Mouse (Mus musculus): ENCODE measurements around the gene Olfr1396. TPM values are rescaled to one million over a fixed set of nuclear protein-coding genes. Genes with fewer than 3 reads are reported as not detected.
A peak's percentile ranks its signal among the peaks of the same experiment; 100 is the strongest.
"Not testable (repeated sequence)": the region's sequence is repeated elsewhere in the genome, so short reads cannot be mapped to it uniquely, and the experiment has no call there.

Olfr1396 gene
- total RNA-seq, 2 experiments from 2014 or later = not detected

DNA sequence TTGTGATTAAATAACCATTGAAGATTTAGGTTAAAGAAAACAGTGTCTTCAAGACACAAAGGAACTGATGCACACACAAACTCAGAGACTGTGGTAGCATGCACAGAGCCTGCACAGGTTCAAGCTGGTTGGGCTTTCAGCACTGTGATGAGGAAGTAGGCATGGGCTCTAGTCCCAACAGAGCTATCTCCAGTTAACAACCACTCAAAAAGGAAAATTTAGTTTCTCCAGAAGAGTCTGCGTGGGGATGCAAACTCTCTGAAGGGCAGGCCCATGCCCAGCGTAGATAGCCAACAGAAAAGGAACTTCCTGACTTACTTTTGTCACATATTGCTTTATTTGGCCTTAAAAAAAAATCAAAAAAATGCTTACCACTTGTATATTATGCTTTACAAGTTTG is 21.9 kb downstream of the Olfr1396 start:
- intact Hi-C loops (cut with DNase I) = no loop called here
- no peak for DNase-seq (ENCODE audit: extremely low spot score in 1 of 2, low spot score in 2 of 2)

DNA sequence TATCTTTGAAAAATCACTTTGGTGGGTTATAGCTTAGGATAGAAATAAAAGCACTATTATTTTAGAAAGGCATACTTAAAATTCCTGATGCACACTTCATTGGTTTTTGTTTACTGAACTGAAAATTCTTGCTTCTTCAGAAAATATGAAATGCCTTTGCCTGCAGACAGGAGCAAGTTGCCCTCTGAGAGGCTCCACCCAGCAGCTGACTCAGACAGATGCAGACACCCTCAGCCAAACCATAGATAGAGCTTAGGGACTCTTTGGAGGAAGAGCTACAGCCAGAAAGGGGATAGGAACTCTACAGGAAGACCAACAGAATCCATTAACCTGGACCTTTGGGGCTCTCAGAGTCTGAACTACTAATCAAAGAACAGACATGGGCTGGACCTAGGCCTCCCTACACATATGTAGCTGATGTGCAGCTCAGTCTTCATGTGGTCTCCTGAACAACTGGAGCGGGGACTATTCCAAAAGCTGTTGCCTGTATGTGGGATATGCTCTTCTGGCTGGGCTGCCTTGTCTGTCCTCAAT is 22.6 kb downstream of the Olfr1396 start:
- intact Hi-C loops (cut with DNase I) = no loop called here
- no peak for DNase-seq (ENCODE audit: extremely low spot score in 1 of 2, low spot score in 2 of 2)

DNA sequence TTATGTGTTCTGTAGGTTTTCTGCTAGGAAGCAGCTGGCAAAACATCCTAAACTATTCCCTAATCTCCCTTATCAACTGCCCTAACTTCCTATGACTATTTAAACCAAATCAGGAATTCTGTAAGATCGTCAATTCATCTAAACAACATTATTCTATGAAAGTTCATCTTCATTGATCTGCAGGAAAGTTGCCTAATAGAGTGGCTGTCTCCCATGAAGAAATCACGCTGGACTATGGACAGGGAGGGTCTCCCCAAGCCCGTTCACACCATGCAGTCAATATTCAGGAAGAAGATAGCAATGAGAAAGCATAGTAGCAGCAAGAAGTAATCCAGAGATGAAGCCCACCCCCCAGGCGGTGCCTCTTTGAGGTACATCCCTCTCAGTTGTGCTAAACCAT is 23.5 kb downstream of the Olfr1396 start:
- intact Hi-C loops (cut with DNase I) = no loop called here

DNA sequence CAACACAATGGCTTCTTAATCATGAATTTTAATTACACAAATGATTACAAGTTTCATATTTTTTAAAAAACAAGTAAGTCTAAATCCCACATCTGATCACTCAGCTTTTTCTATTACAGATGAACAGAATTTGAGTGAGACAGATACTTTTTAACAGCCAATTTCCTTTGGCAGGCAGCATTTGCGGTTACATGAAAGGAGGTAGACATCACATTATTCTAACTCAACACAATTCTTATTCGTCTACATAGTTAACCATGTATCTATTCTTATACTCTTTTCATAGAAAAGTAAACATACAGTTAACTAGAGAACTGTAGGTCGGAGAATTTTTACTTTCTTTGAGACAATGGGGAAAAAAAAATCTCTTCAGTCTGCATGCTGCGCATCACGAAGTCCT is 24.1 kb downstream of the Olfr1396 start:
- intact Hi-C loops (cut with DNase I) = no loop called here
- DNase-seq (ENCODE audit: extremely low spot score in 1 of 2, low spot score in 2 of 2) = no peak

More for the DNA sequence above, 23.5 kb downstream of the Olfr1396 start:
- no peak for DNase-seq (ENCODE audit: extremely low spot score in 1 of 2, low spot score in 2 of 2)

DNA sequence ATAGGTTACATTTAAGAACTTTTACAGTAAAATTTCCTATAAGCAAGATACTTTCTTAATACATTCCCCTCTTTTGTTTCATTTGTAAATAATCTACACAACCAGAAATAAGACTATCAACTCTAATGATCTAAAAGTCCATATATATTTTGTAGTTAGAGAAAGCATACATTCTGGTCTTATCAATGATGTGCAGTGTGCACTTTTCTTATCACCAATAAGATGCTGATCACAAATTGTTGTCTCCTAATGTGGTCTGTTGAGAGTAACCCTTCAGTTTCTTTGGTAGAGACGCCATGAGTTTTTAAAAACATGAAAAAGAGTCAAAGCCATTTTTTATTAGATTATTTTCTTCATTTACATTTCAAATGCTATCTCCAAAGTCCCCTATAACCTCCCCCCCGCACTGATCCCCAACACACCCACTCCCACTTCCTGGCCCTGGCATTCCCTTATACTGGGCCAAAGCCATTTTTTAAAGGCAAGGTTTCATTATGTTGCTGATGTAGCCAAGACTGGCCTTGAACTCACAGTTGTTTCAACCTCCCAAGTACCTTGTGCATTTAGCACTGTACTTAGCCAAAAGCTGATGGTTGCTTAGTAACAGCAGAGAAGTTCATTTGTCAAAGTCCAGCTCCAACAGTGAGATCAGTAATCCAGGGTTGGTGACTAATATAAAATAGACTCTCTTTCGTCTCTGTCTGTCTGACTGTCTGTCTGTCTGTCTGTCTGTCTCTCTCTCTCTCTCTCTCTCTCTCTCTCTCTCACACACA is 24.8 kb downstream of the Olfr1396 start:
- DNase-seq (ENCODE audit: extremely low spot score in 1 of 2, low spot score in 2 of 2) = no peak
- intact Hi-C loops (cut with DNase I) = no loop called here

DNA sequence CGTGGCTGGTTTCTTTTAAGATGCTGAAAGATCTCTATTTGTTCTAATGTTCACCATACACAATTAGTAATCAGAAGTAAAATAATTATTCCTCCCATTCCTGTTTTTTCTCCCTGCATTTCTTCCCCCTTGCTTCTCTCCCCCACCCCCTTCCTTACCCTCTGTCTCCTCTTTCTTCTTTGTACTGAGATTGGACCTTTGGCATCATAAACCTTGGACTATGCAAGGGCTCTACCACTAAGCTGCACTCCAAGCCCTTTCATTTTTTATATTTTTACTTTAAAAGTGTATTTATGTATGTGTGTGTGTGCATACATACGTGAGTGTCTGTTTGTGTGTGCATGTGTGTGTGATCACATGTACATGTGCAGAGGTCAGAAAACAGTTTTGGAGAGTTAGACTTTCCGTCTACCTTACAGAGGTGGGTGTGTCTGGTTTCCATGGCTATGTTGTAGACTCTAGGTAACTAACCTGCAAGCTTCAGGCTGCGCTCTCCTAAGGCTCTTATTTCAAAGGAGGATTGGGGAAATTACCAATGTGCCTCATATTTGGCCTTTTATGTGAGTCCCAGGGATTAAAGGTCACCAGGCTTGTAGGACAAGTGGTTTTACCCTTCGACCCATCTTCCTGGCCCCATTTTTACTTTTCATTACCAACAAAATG is 25.6 kb downstream of the Olfr1396 start:
- intact Hi-C loops (cut with DNase I) = no loop called here
- no peak for DNase-seq (ENCODE audit: extremely low spot score in 1 of 2, low spot score in 2 of 2)

DNA sequence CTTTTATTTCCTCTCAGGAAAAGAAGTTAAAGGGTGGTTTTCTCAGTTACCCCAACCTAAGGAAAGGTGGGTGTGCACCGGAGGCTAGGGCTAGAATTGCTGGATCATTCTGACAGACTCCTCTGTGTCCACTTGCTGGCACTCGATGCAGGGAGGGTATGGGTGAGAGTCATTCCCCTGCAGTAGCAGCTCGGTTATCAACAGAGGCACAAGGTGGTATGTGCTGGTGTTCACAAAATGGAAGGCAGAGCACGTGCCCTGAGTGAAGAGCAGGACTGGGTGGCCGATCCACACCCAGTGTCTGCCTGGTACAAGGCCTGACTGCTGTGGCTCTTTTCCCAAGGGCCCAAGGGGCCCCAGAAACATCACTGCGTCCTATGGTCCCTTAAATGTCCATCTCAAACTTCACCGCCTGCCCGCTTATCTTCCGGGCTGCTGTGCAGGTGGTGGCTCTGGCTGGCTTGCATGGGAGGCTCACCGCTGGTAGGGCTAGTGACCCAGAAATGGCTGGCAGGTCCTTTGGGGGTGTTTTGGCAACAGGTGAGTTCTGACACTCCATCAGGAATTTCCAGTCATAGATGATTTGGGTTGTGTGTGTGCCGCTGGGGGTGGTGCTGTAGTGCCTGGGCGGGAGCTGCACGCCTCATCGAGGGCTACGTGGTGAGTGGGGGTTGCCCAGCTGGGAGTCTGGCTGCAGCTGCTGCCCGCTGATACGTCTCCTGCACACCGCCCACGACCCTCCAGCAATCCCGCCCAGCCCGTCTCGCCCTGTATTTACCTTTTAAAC is 26.7 kb downstream of the Olfr1396 start:
- intact Hi-C loops (cut with DNase I) = no loop called here
- DNase-seq (ENCODE audit: extremely low spot score in 1 of 2, low spot score in 2 of 2) = peak in 1 of 2 experiments; percentile 54

DNA sequence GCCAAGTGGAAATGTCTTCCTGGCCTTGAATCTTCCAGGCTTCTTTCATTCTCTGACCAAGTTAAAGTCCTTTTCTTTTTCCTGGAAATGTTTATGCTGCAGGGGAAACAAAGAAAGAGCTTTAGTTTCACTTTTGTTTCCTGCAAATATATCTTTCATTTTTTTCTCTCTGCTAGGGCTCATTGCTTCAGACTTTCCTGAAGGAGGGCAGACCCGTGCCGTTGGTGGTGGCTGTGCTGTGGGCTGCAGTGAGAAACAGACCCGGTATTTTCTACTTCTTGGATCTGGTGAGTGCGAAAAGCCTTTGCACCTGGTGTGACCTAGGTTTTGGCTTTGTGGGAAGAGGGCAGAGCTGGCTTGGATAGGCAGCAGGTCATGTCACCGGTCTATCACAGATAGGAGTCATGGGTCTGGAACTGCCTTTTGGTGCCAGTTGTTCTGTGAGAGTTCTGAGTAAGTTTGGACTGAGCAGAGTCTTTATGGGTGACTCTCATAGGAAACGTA is 27.8 kb downstream of the Olfr1396 start:
- intact Hi-C loops (cut with DNase I) = no loop called here
- DNase-seq (ENCODE audit: extremely low spot score in 1 of 2, low spot score in 2 of 2) = no peak

DNA sequence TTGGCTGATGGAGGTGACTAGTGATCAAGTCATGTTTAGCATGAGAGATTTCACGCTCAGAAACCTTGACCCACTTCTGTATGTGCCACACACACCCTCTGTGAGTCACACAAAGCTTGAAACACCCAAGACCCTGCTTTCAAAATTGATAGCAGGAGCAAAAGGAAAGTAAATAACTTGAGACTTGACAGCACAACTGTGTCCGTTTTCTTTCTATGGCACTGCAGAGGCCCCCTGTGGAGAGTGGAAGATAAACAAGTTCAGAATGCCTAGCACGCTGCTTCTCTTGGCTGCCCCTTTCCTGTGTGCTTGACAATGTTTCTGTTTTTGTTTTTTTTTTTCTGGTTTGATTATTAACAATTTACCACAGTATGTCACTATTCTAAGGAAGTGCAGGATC is 29.8 kb downstream of the Olfr1396 start:
- peak in 1 of 2 experiments; percentile 45 for DNase-seq (ENCODE audit: extremely low spot score in 1 of 2, low spot score in 2 of 2)
- intact Hi-C loops (cut with DNase I) = no loop called here

DNA sequence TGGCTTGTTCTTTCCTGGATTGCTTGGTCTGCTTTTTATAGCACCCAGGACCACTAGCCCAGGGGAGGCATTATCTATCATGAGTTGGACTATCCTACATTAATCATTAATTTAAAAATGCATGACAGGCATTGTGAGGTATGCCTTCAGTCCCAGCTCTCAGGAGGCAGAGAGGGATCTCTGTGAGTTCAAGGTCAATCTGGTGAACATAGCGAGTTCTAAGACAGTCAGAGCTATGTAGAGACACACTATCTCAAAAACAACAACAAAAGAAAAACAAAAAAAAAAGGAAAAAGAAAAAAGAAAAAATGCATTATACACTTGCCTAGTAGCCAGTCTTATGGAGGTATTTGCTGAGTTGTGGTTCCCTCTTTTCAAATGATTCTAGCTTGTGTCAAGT is 30.3 kb downstream of the Olfr1396 start:
- intact Hi-C loops (cut with DNase I) = no loop called here
- DNase-seq (ENCODE audit: extremely low spot score in 1 of 2, low spot score in 2 of 2) = no peak

DNA sequence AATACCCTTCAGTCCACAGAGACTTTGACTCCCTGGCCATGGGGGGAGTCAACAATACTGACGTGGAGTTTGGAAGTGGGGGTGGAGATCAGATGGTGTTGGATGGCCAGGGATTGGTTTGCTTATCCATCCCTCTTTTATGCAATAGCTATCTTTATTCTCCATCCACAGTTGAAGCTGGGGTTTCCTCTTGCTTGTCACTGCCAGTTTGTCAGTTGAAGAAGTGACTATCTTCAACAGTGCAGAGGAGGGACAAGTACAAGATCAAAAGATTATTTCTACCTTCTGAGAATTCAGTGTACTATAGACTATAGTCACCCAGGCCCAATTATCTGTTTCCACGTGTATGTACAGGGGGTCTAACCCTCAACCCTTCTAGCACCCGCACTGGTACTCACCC is 30.9 kb downstream of the Olfr1396 start:
- DNase-seq (ENCODE audit: extremely low spot score in 1 of 2, low spot score in 2 of 2) = no peak
- intact Hi-C loops (cut with DNase I) = no loop called here

DNA sequence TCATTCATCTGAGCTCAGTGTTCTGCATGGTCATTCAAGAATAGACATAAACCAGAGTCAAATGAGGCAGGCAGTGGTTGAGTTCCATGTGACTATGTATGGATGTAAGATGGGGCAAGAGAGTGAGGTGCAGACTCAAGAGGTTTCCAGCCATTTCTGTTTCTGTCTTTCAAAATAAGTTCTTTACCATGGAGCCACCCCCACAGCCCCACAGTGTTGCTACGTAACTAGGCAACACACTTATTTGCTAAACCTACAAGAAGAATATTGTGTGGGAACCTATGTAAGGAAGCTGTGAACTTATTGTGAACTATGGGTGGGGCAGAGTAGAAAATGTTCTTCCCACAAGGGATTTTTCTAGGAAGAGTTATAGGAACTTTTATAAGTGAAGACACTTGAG is 31.5 kb downstream of the Olfr1396 start:
- DNase-seq (ENCODE audit: extremely low spot score in 1 of 2, low spot score in 2 of 2) = peak in 1 of 2 experiments; percentile 9
- intact Hi-C loops (cut with DNase I) = no loop called here

DNA sequence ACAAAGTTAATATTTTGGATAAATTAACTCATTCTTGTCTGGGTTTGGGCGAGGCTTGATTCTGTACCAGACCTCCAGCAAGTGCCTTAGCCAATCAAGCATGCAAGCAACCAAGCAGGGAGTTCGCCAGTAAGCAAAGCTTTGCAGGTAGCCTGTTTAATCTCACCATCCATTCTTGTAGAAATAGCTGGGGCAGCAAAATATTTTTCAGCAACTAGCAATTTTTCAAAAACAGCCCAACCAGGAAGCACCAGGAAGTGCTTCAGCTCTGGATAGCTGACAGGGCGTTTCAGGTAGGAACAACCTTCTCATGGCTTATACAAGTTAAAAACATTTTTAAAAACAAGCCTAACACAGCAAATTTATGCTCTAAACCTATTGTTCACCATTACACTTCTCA is 32.8 kb downstream of the Olfr1396 start:
- intact Hi-C loops (cut with DNase I) = no loop called here
- no peak for DNase-seq (ENCODE audit: extremely low spot score in 1 of 2, low spot score in 2 of 2)

DNA sequence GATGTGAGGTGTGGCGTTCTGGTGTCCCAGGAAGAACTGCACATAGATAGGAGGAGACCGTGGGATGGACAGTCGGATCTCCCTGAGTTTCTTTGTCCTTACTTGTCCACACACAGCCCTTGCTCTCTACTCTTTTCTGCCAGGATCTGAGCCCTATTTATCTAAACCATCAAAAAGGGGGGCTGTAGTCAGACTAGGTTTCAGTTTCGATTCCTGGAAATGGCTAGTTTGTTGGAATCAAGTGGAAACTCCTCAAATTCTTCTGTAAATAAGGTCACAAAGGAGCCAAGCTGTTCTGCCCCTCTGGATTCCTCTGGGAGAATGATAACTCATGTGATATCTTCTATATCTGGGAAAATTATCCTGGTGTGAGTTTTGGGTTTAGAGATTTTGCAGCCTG is 33.3 kb downstream of the Olfr1396 start:
- no peak for DNase-seq (ENCODE audit: extremely low spot score in 1 of 2, low spot score in 2 of 2)
- intact Hi-C loops (cut with DNase I) = no loop called here

DNA sequence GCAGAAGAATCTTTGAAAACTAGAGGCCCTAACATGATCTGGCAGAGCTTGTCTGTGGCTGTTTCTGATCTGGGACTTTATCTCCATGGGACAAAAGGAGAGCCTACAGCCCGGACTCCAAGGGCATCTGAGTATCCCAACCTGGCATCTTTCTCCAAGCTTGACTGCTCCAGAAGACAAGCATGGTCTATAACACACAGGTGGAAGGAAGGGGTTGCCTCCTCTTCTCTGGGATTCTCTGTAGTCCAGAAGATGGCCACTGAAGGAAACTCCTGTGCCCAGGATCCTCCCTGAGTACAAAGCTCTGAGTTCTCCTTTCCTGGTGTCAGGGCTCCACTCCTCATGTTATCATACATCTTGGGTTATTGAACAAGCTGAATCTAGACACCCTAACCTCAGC is 34.0 kb downstream of the Olfr1396 start:
- intact Hi-C loops (cut with DNase I) = no loop called here

DNA sequence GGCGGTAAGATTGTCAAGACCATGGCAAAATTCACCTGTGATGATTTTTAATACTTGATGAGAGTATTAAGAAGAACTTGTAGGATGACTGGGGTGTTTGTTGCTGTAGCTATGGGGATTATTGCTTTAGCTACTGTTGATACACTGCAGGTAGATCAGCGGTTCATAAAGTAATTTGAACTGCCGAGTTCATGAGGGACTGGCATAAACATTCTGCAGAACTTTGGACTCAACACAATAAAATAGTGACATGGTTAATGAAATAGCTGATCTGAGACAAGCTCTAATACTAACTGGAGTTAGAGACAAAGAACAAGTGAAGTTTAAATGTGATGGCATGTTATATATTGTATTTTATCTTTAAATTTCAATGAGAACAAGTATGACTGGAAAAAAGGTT is 36.0 kb downstream of the Olfr1396 start:
- intact Hi-C loops (cut with DNase I) = no loop called here
- DNase-seq (ENCODE audit: extremely low spot score in 1 of 2, low spot score in 2 of 2) = no peak

More for the DNA sequence above, 34.0 kb downstream of the Olfr1396 start:
- DNase-seq (ENCODE audit: extremely low spot score in 1 of 2, low spot score in 2 of 2) = no peak

DNA sequence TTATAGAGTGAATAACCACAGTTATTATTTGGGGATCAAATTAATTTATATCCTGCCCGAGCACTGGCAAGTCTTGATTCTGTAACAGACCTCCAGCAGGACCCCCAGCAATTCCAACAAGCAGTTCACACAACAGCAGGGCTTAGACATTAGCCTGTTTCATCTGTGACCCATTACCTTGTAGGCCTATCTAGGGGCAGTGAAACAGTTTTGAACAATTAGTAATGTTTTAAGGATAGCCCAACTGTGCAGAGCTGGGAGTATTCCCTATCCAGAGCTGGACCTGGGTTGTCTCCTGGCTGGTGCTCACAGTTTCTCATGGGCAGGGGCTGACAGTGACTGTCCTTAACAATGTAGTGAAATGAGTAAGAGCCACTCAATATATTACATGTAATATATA is 37.7 kb downstream of the Olfr1396 start:
- intact Hi-C loops (cut with DNase I) = no loop called here
- DNase-seq (ENCODE audit: extremely low spot score in 1 of 2, low spot score in 2 of 2) = no peak

DNA sequence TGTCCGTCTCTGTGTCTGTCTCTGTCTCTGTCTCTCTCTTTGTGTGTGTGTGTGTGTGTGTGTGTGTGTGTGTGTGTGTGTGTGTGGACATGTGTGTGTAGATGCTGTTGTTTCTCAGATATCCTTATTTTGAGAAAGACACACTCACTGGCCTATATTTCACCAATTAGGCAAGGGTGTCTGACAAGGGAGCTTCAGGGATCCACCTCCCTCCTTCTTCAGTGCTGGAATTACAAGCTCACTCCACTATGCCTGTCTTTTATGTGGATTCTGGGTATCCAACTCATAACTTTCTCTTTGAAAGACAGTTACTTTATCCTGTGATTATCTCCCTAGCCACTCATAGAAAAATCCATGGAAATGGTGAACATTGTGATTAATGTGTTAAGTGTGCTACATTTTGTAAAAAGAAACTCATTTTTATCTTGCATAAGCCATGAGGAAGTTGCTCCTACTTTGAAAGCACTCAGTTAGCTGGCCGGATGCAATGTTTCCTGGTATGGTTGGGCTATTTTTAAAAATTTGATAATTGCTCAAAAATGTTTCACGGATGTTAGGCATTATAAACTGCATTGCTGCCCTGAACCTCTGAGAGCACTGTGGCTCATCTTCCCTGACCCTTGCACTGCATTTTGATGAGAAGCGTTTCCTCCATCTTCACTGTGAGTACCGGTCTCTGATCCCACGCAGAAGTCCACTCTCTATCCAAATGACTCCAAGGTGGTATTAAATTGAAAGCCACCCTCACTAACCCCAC is 38.5 kb downstream of the Olfr1396 start, which contains the start of gene Ifi47:
Gene Ifi47, plus strand, starts transcription at position 587 of the 757 bp plus-strand sequence.
- intact Hi-C loops (cut with DNase I) = not testable (repeated sequence)

DNA sequence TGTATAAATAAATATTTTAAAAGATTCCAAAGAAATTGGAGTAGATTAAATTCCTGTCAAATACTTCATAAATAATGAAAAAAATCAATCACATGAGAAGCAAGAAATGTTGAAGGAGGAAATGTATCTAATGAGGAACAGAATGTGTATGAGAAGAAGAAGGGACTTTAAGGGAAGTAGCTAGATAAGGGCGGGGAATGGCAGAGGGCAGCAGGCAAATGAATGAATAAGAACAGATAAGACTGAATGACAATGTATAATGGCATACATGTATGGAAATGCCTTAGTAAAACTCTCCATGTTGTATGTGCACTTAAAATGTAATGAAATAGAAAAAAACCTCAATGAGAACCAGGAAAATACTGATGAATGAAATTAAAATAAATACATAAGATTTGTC is 46.3 kb downstream of the Olfr1396 start:
- no peak for DNase-seq (ENCODE audit: extremely low spot score in 1 of 2, low spot score in 2 of 2)
- intact Hi-C loops (cut with DNase I) = no loop called here

More for the DNA sequence above, 38.5 kb downstream of the Olfr1396 start, which contains the start of gene Ifi47:
- DNase-seq (ENCODE audit: extremely low spot score in 1 of 2, low spot score in 2 of 2) = peak in 1 of 2 experiments; percentile 22

All from left cerebral cortex, postnatal 10 days (tissue).